Mouse (Mus musculus) kidney, embryonic 16.5 days (tissue): ENCODE results near the gene AI661453. TPM values are rescaled to one million over a fixed set of nuclear protein-coding genes. Genes with fewer than 3 reads are reported as not detected.
A peak's percentile ranks its signal among the peaks of the same experiment; 100 is the strongest.

Experiments
- ATAC-seq: fragments of 200-750 bp; cut with Nextera tagmentation; 2 replicates; pipeline ENCODE4 v1.8.0; 2017; ENCODE audit warnings: moderate TSS enrichment; ENCODE audit not compliant: low FRiP score, low TSS enrichment
- H3K27ac ChIP-seq: fragments of 300-500 bp; sonication (generic); 2 replicates; pipeline ENCODE4 v1.5.1; 2014; ENCODE audit warnings: low read length
- H3K27me3 ChIP-seq: fragments of 300-500 bp; sonication (generic); 2 replicates; pipeline ENCODE4 v1.6.1; 2014; ENCODE audit warnings: low read length, control low read depth, mixed read lengths; ENCODE audit not compliant: insufficient read depth
- H3K36me3 ChIP-seq: fragments of 300-500 bp; sonication (generic); 2 replicates; pipeline ENCODE4 v1.6.1; 2014; ENCODE audit warnings: low read length, control low read depth, mixed read lengths; ENCODE audit not compliant: insufficient read depth
- H3K4me1 ChIP-seq: fragments of 300-500 bp; sonication (generic); 2 replicates; pipeline ENCODE4 v1.6.1; 2014; ENCODE audit warnings: low read length, control low read depth, mixed read lengths; ENCODE audit not compliant: insufficient read depth
- H3K4me2 ChIP-seq: fragments of 300-500 bp; sonication (generic); replicated peaks from 2 replicates; pipeline ENCODE4 v1.6.1; 2014; ENCODE audit warnings: low read depth, low read length
- H3K4me3 ChIP-seq: fragments of 300-500 bp; sonication (generic); 2 replicates; pipeline ENCODE4 v1.5.1; 2014; ENCODE audit warnings: mild to moderate bottlenecking, low read length
- H3K9ac ChIP-seq: fragments of 300-500 bp; sonication (generic); replicated peaks from 2 replicates; pipeline ENCODE4 v1.6.1; 2014; ENCODE audit warnings: low read length
- H3K9me3 ChIP-seq: fragments of 300-500 bp; sonication (generic); 2 replicates; pipeline ENCODE4 v1.6.1; 2016; ENCODE audit warnings: low read length, control low read depth
- WGBS: fragments of 180-500 bp; shearing (Covaris S2); extraction: QIAGEN DNeasy Blood & Tissue Kit; methylation state at CpG from one replicate; pipeline ENCODE4 v1.1.7; 2014; 5-methylcytosine and 5-hydroxymethylcytosine counted together
- polyA plus RNA-seq: library from polyadenylated mRNA; unstranded; fragments of >200 nt; fragmentation: Nextera tagmentation; extraction: Ambion mirVana; gene quantifications from 2 replicates; pipeline ENCODE4 v1.2.1, GENCODE M21; 2015

Gene AI661453
- polyA plus RNA-seq, 1 experiment from 2014 or later, result 2.5 TPM

GRCm38 (mm10) chr17:47448523-47449372 lies 12.3 kb downstream of the AI661453 start:
- 22% methylated on average over 8 of the region's 8 CpGs for WGBS
- ATAC-seq, result peak; percentile 53
- Histone ChIP-seq H3K27me3 (no peaks in the 10 kb centered on the region), H3K4me1 (peaks cover 54% of the 10 kb centered on the region), H3K9ac (peak overlapping the region; percentile 48), H3K9me3 (no peaks in the 10 kb centered on the region), H3K4me2 (no peak overlapping the region), H3K4me3 (no peak overlapping the region), H3K27ac (peak overlapping the region; percentile 19), H3K36me3 (no peaks in the 10 kb centered on the region)

GRCm38 (mm10) chr17:47449432-47449831 lies 13.0 kb downstream of the AI661453 start:
- no peaks in the 10 kb centered on the region for H3K27me3 ChIP-seq
- H3K27ac ChIP-seq, result peak overlapping the region; percentile 19
- H3K9ac ChIP-seq, result peak overlapping the region; percentile 48
- ATAC-seq, result no peak
- no peaks in the 10 kb centered on the region for H3K36me3 ChIP-seq
- 46% methylated on average over 5 of the region's 5 CpGs for WGBS
- no peaks in the 10 kb centered on the region for H3K9me3 ChIP-seq
- H3K4me1 ChIP-seq, result peaks cover 56% of the 10 kb centered on the region
- no peak overlapping the region for H3K4me3 ChIP-seq
- H3K4me2 ChIP-seq, result no peak overlapping the region

- peak overlapping the region; percentile 74 for H3K27ac ChIP-seq
- no peak overlapping the region for H3K4me3 ChIP-seq
- no peaks in the 10 kb centered on the region for H3K9me3 ChIP-seq
- H3K4me2 ChIP-seq, result no peak overlapping the region
- H3K9ac ChIP-seq, result no peak overlapping the region
- ATAC-seq, result peak; percentile 46
- WGBS, result 37% methylated on average over 7 of the region's 7 CpGs
- H3K4me1 ChIP-seq, result peaks cover 61% of the 10 kb centered on the region
- H3K27me3 ChIP-seq, result no peaks in the 10 kb centered on the region
- no peaks in the 10 kb centered on the region for H3K36me3 ChIP-seq
Measured at GRCm38 (mm10) chr17:47450239-47450638, 13.8 kb downstream of the AI661453 start.

- Histone ChIP-seq H3K4me2 (no peak overlapping the region), H3K9ac (0 out of 2 replicates have a peak overlapping the region, but pooled peaks have one; percentile 8), H3K4me3 (no peak overlapping the region), H3K4me1 (peaks cover 61% of the 10 kb centered on the region), H3K36me3 (no peaks in the 10 kb centered on the region), H3K9me3 (no peaks in the 10 kb centered on the region), H3K27ac (peak overlapping the region; percentile 77), H3K27me3 (no peaks in the 10 kb centered on the region)
- WGBS, result 63% methylated on average over 12 of the region's 12 CpGs
- ATAC-seq, result peak; percentile 49; the same call in 1 of the 2 replicates
Measured at GRCm38 (mm10) chr17:47450880-47451565, 14.6 kb downstream of the AI661453 start.

GRCm38 (mm10) chr17:47452886-47453285 lies 16.5 kb downstream of the AI661453 start:
- no peaks in the 10 kb centered on the region for H3K9me3 ChIP-seq
- 25% methylated on average over 7 of the region's 7 CpGs for WGBS
- peak overlapping the region; percentile 76 for H3K27ac ChIP-seq
- peak; percentile 47 for ATAC-seq
- no peak overlapping the region for H3K9ac ChIP-seq
- H3K36me3 ChIP-seq, result no peaks in the 10 kb centered on the region
- no peaks in the 10 kb centered on the region for H3K27me3 ChIP-seq
- no peak overlapping the region for H3K4me2 ChIP-seq
- H3K4me3 ChIP-seq, result no peak overlapping the region
- H3K4me1 ChIP-seq, result peaks cover 57% of the 10 kb centered on the region

GRCm38 (mm10) chr17:47454675-47455074 lies 18.3 kb downstream of the AI661453 start:
- peak overlapping the region; percentile 50; the same call in 1 of the 2 replicates for H3K27ac ChIP-seq
- no peaks in the 10 kb centered on the region for H3K27me3 ChIP-seq
- H3K9ac ChIP-seq, result no peak overlapping the region
- H3K9me3 ChIP-seq, result no peaks in the 10 kb centered on the region
- 42% methylated on average over 8 of the region's 8 CpGs for WGBS
- no peak overlapping the region for H3K4me3 ChIP-seq
- peak; percentile 28; the same call in 1 of the 2 replicates for ATAC-seq
- no peaks in the 10 kb centered on the region for H3K36me3 ChIP-seq
- H3K4me1 ChIP-seq, result peaks cover 39% of the 10 kb centered on the region
- H3K4me2 ChIP-seq, result no peak overlapping the region

GRCm38 (mm10) chr17:47458310-47458709 lies 21.9 kb downstream of the AI661453 start:
- H3K4me2 ChIP-seq, result no peak overlapping the region
- ATAC-seq, result no peak
- H3K27ac ChIP-seq, result no peak overlapping the region
- H3K4me3 ChIP-seq, result no peak overlapping the region
- H3K4me1 ChIP-seq, result peaks cover 24% of the 10 kb centered on the region
- no peaks in the 10 kb centered on the region for H3K9me3 ChIP-seq
- H3K9ac ChIP-seq, result no peak overlapping the region
- H3K27me3 ChIP-seq, result no peaks in the 10 kb centered on the region
- no peaks in the 10 kb centered on the region for H3K36me3 ChIP-seq
- 68% methylated on average over 13 of the region's 13 CpGs for WGBS

GRCm38 (mm10) chr17:47458936-47459335 lies 22.5 kb downstream of the AI661453 start:
- Histone ChIP-seq H3K27ac (no peak overlapping the region), H3K9ac (no peak overlapping the region), H3K4me3 (no peak overlapping the region), H3K4me1 (peaks cover 27% of the 10 kb centered on the region), H3K27me3 (no peaks in the 10 kb centered on the region), H3K4me2 (no peak overlapping the region), H3K9me3 (no peaks in the 10 kb centered on the region), H3K36me3 (no peaks in the 10 kb centered on the region)
- ATAC-seq, result no peak
- 68% methylated on average over 2 of the region's 2 CpGs for WGBS

- Histone ChIP-seq H3K36me3 (no peaks in the 10 kb centered on the region), H3K4me1 (peaks cover 30% of the 10 kb centered on the region), H3K4me3 (no peak overlapping the region), H3K9ac (no peak overlapping the region), H3K27ac (no peak overlapping the region), H3K27me3 (no peaks in the 10 kb centered on the region), H3K9me3 (no peaks in the 10 kb centered on the region), H3K4me2 (no peak overlapping the region)
- ATAC-seq, result no peak
- WGBS, result 75% methylated on average over 3 of the region's 3 CpGs
Measured at GRCm38 (mm10) chr17:47459341-47459919, 23.0 kb downstream of the AI661453 start.
